Mouse (Mus musculus) layer of hippocampus, postnatal 10 days (tissue): ENCODE results near the gene Ccdc177. TPM values are rescaled to one million over a fixed set of nuclear protein-coding genes. Genes with fewer than 3 reads are reported as not detected.

Experiments
- DNase-seq, 2 experiments: peaks; one replicate each; pipeline ENCODE4 v3.0.0; 2021; ENCODE audit warnings: low spot score in 2 of 2
- total RNA-seq, 2 experiments: library from RNA; stranded (reverse); gene quantifications; 2 replicates each; pipeline ENCODE4 v1.2.3; 2021

Ccdc177 gene
- total RNA-seq, 2 experiments from 2014 or later: 18.1 to 19.0 TPM

GRCm38 (mm10) chr12:80737283-80737600 lies 23.2 kb downstream of the Ccdc177 start:
- DNase-seq: no peak

GRCm38 (mm10) chr12:80736464-80737282 lies 23.8 kb downstream of the Ccdc177 start:
- DNase-seq: peak; percentile 65 to 70

GRCm38 (mm10) chr12:80734526-80735470 lies 25.7 kb downstream of the Ccdc177 start:
- peak; percentile 22 to 34 for DNase-seq

GRCm38 (mm10) chr12:80730567-80730966 lies 29.9 kb downstream of the Ccdc177 start:
- DNase-seq: peak; percentile 70 to 79

GRCm38 (mm10) chr12:80729758-80730530 lies 30.5 kb downstream of the Ccdc177 start:
- DNase-seq: peak in 1 of 2 experiments; percentile 51

GRCm38 (mm10) chr12:80728814-80729213 lies 31.7 kb downstream of the Ccdc177 start:
- DNase-seq: no peak

- no peak for DNase-seq
Measured at GRCm38 (mm10) chr12:80728207-80728606, 32.3 kb downstream of the Ccdc177 start.

- DNase-seq: peak; percentile 94 to 95
Measured at GRCm38 (mm10) chr12:80724853-80725559, 35.5 kb downstream of the Ccdc177 start.

- DNase-seq: no peak
Measured at GRCm38 (mm10) chr12:80721458-80721857, 39.0 kb downstream of the Ccdc177 start.

- DNase-seq: no peak
Measured at GRCm38 (mm10) chr12:80720507-80720906, 40.0 kb downstream of the Ccdc177 start.

GRCm38 (mm10) chr12:80719141-80719540 lies 41.3 kb downstream of the Ccdc177 start:
- no peak for DNase-seq

- no peak for DNase-seq
Measured at GRCm38 (mm10) chr12:80715915-80716314, 44.6 kb downstream of the Ccdc177 start.

GRCm38 (mm10) chr12:80706915-80707604 lies 53.4 kb downstream of the Ccdc177 start:
- peak; percentile 13 to 35 for DNase-seq

GRCm38 (mm10) chr12:80706208-80706914 lies 54.1 kb downstream of the Ccdc177 start:
- DNase-seq: no peak

Other genes with a start within 250 kb of the Ccdc177 start
- 10 to 100 TPM; 84.0 to 91.5 TPM for gene Galnt16, start 242.4 kb downstream of the Ccdc177 start, total RNA-seq
- gene Slc39a9, start 116.8 kb downstream of the Ccdc177 start, total RNA-seq: 10 to 100 TPM; 41.9 to 42.6 TPM
- gene Erh, start 116.3 kb downstream of the Ccdc177 start, total RNA-seq: 10 to 100 TPM; 74.7 to 76.8 TPM
- gene Plekhd1, start 68.1 kb downstream of the Ccdc177 start, total RNA-seq: 1 to 10 TPM; 6.8 to 7.4 TPM
- gene Susd6, start 29.8 kb upstream of the Ccdc177 start, total RNA-seq: 10 to 100 TPM; 36.3 to 36.5 TPM
- 100 to 1,000 TPM; 399 to 525 TPM for gene Srsf5, start 184.8 kb upstream of the Ccdc177 start, total RNA-seq
- gene Slc10a1, start 208.0 kb upstream of the Ccdc177 start, total RNA-seq: not detected